ENCODE assay signal across 9 mouse cellular contexts in the genomic region with DNA sequence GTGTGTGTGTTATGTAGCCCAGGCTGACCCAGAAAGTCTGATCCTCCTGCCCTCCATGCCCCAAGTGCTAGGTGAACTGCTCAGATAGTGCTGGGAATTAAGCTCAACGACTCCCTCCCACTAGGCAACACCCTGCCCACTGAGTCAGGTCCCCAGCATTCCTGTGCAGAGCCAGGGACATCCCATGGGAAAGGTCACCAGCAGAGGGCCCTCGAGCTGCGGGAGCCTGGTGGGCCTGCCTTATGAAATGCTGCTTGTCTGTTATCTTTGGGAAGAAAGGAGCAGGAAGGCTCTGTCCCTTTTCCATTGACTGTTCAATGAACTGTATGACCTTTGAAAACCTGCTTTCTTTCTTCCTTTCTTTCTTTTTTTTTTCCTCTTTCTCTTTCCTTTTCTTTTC.
DNase-seq lines count a peak whose midpoint lies in the region; TF ChIP-seq lines count a peak whose summit lies in the region.
"Had no signal": no experiment of that assay in that cellular context is flagged by ENCODE, and none has a peak within 500 bp of the region (broad histone marks: within the 10 kb centered on the region; RNA-seq: fewer than 3 reads in every experiment).

No protein-coding gene starts in this region.

- H3K27ac ChIP-seq in bone marrow macrophage, adult 2 months (ENCODE audit: insufficient read depth, low read depth, low read length): no peak overlapping the region
- no peak overlapping the region for H3K27ac ChIP-seq in testis, adult 2 months (ENCODE audit: control insufficient read depth, insufficient read depth, low read depth, low read length)
- H3K27ac ChIP-seq: neural tube, embryonic 13.5 days had no signal

- intact Hi-C loops in left cerebral cortex, postnatal 25 days (cut with DNase I): loop anchor here (5.0 kb wide), 1 partner anchor 81 kb away; no protein-coding TSS in a partner anchor

- H3K27me3 ChIP-seq in testis, adult 2 months (ENCODE audit: control insufficient read depth, insufficient read depth, low read length): no peaks in the 10 kb centered on the region
- H3K27me3 ChIP-seq: neural tube, embryonic 13.5 days had no signal

- H3K4me1 ChIP-seq in bone marrow macrophage, adult 2 months (ENCODE audit: control insufficient read depth, insufficient read depth, low read length): peaks cover 14% of the 10 kb centered on the region
- no peaks in the 10 kb centered on the region for H3K4me1 ChIP-seq in testis, adult 2 months (ENCODE audit: control insufficient read depth, insufficient read depth, low read length)

- 0 out of 2 replicates have a peak, but pooled peaks have one; percentile 13 for TF ChIP-seq CTCF in bone marrow macrophage, adult 2 months (IDR thresholded peaks at IDR 0.05; ENCODE audit: low read depth, low read length)
- TF ChIP-seq CTCF in testis, adult 2 months (IDR thresholded peaks at IDR 0.05; ENCODE audit: control insufficient read depth, insufficient read depth, insufficient replicate concordance, low read depth, low read length): peak; percentile 57; the same call in 1 of the 2 replicates

- peak; percentile 18 to 43 for DNase-seq in left cerebral cortex, adult 18-20 months (ENCODE audit: low spot score in 2 of 2)
- DNase-seq in left cerebral cortex, adult 8-10 months (ENCODE audit: low spot score in 2 of 2): no peak
- DNase-seq in NIH3T3 (ENCODE audit: low read depth): peak; percentile 37
- peak; percentile 42 to 71 for DNase-seq in kidney, adult 8-10 months
- no peak for DNase-seq in left cerebral cortex, adult 9 months (ENCODE audit: low spot score in 2 of 2)
- no peak for DNase-seq in left cerebral cortex, postnatal 25 days (ENCODE audit: low spot score in 2 of 2)

- H3K4me3 ChIP-seq in bone marrow macrophage, adult 2 months (ENCODE audit: insufficient read depth, low read length): no peak overlapping the region
- no peak overlapping the region for H3K4me3 ChIP-seq in testis, adult 2 months (ENCODE audit: control insufficient read depth, low read depth, low read length)
- H3K4me3 ChIP-seq: neural tube, embryonic 13.5 days had no signal

- no peaks in the 10 kb centered on the region for H3K36me3 ChIP-seq in testis, adult 2 months (ENCODE audit: control insufficient read depth, insufficient read depth, low read length)
- H3K36me3 ChIP-seq: neural tube, embryonic 13.5 days had no signal

- TF ChIP-seq POLR2A in bone marrow macrophage, adult 2 months (IDR thresholded peaks at IDR 0.05; ENCODE audit: borderline replicate concordance, low read depth, low read length): no peak
- no peak for TF ChIP-seq POLR2A in testis, adult 2 months (IDR thresholded peaks at IDR 0.05; ENCODE audit: control insufficient read depth, low read depth, low read length)

Comparison
In these comparisons a context has a peak if more than half of its experiments do, and no peak if none do; other contexts are left out.
1. DNase-seq: peak in left cerebral cortex, adult 18-20 months (2 of 2), NIH3T3 (single experiment) and kidney, adult 8-10 months (2 of 2); none in left cerebral cortex, adult 8-10 months (0 of 2), left cerebral cortex, adult 9 months (0 of 2) and left cerebral cortex, postnatal 25 days (0 of 2).